Mouse (Mus musculus): Measurements from ENCODE around the gene Rasl10a.

- TF ChIP-seq CTCF (IDR thresholded peaks at IDR 0.05; ENCODE audit: borderline replicate concordance, insufficient read depth, low read depth, low read length) (no peak), POLR2A (IDR thresholded peaks at IDR 0.05; ENCODE audit: borderline replicate concordance, insufficient read depth, low read length) (no peak)
These were observed 855 bp downstream of the Rasl10a start for GRCm38 (mm10) chr11:5058783-5059182.
